8 mouse cellular contexts compared by ENCODE assay signal in genomic region chr16:73530191-73530590, GRCm38 (mm10).
A peak's percentile ranks its signal among the peaks of the same experiment; 100 is the strongest.
DNase-seq lines count a peak whose midpoint lies in the region; ATAC-seq and TF ChIP-seq lines count a peak whose summit lies in the region.

No protein-coding gene starts in this region.

- 0 out of 2 replicates have a peak overlapping the region, but pooled peaks have one; percentile 4 for H3K4me2 ChIP-seq in lung, embryonic 16.5 days (ENCODE audit: low read depth, low read length)
- H3K4me2 ChIP-seq in hindbrain, embryonic 12.5 days (replicated peaks), result peak overlapping the region; percentile 40
- 0 out of 2 replicates have a peak overlapping the region, but pooled peaks have one; percentile 12 for H3K4me2 ChIP-seq in limb, embryonic 15.5 days

- no peak for TF ChIP-seq POLR2A in testis, adult 2 months (IDR thresholded peaks at IDR 0.05; ENCODE audit: control insufficient read depth, low read depth, low read length)

- no peak overlapping the region for H3K9ac ChIP-seq in lung, embryonic 16.5 days (ENCODE audit: low read length)
- no peak overlapping the region for H3K9ac ChIP-seq in hindbrain, embryonic 12.5 days
- no peak overlapping the region for H3K9ac ChIP-seq in limb, embryonic 15.5 days

- H3K27me3 ChIP-seq in lung, embryonic 16.5 days (ENCODE audit: control insufficient read depth, insufficient read depth, low read depth, low read length), result no peaks in the 10 kb centered on the region
- H3K27me3 ChIP-seq in hindbrain, embryonic 12.5 days, result no peaks in the 10 kb centered on the region; the same call in 1 of the 2 replicates
- H3K27me3 ChIP-seq in limb, embryonic 15.5 days, result no peaks in the 10 kb centered on the region
- no peaks in the 10 kb centered on the region for H3K27me3 ChIP-seq in testis, adult 2 months (ENCODE audit: control insufficient read depth, insufficient read depth, low read length)

- no peaks in the 10 kb centered on the region for H3K9me3 ChIP-seq in lung, embryonic 16.5 days (ENCODE audit: control insufficient read depth, low read length)
- no peaks in the 10 kb centered on the region for H3K9me3 ChIP-seq in hindbrain, embryonic 12.5 days (replicated peaks)
- no peaks in the 10 kb centered on the region for H3K9me3 ChIP-seq in limb, embryonic 15.5 days

- H3K4me1 ChIP-seq in lung, embryonic 16.5 days (replicated peaks; ENCODE audit: control insufficient read depth, insufficient read depth, low read length), result no peaks in the 10 kb centered on the region
- peaks cover 2% of the 10 kb centered on the region; the same call in 1 of the 2 replicates for H3K4me1 ChIP-seq in hindbrain, embryonic 12.5 days
- no peaks in the 10 kb centered on the region for H3K4me1 ChIP-seq in limb, embryonic 15.5 days
- peaks cover 3% of the 10 kb centered on the region for H3K4me1 ChIP-seq in testis, adult 2 months (ENCODE audit: control insufficient read depth, insufficient read depth, low read length)

- WGBS in lung, embryonic 16.5 days, result 35% methylated on average over 10 of the region's 10 CpGs
- WGBS in hindbrain, embryonic 12.5 days, result 30% methylated on average over 10 of the region's 10 CpGs
- 31% methylated on average over 10 of the region's 10 CpGs for WGBS in limb, embryonic 15.5 days

- no peak overlapping the region for H3K27ac ChIP-seq in lung, embryonic 16.5 days (ENCODE audit: low read length)
- no peak overlapping the region for H3K27ac ChIP-seq in hindbrain, embryonic 12.5 days
- no peak overlapping the region for H3K27ac ChIP-seq in limb, embryonic 15.5 days
- H3K27ac ChIP-seq in testis, adult 2 months (ENCODE audit: control insufficient read depth, insufficient read depth, low read depth, low read length), result peak overlapping the region; percentile 49; the same call in 1 of the 2 replicates

- no peak for DNase-seq in lung, adult 18-20 months
- no peak for DNase-seq in frontal cortex, adult 2 months (ENCODE audit: extremely low spot score in 1 of 2, low spot score in 1 of 2)
- no peak for DNase-seq in thymus, postnatal 25 days
- DNase-seq in thymus, postnatal 10 days (ENCODE audit: low spot score in 2 of 2), result no peak

- ATAC-seq in lung, embryonic 16.5 days (ENCODE audit: low read depth), result no peak
- peak; percentile 71 for ATAC-seq in hindbrain, embryonic 12.5 days (ENCODE audit: low FRiP score)
- no peak for ATAC-seq in limb, embryonic 15.5 days (ENCODE audit: insufficient number of reproducible peaks, low FRiP score, low TSS enrichment, low read depth)

- H3K36me3 ChIP-seq in lung, embryonic 16.5 days (ENCODE audit: control insufficient read depth, insufficient read depth, low read length), result no peaks in the 10 kb centered on the region
- H3K36me3 ChIP-seq in hindbrain, embryonic 12.5 days, result no peaks in the 10 kb centered on the region
- no peaks in the 10 kb centered on the region for H3K36me3 ChIP-seq in limb, embryonic 15.5 days
- no peaks in the 10 kb centered on the region for H3K36me3 ChIP-seq in testis, adult 2 months (ENCODE audit: control insufficient read depth, insufficient read depth, low read length)

- no peak for TF ChIP-seq CTCF in testis, adult 2 months (IDR thresholded peaks at IDR 0.05; ENCODE audit: control insufficient read depth, insufficient read depth, insufficient replicate concordance, low read depth, low read length)

- peak overlapping the region; percentile 14; the same call in 1 of the 2 replicates for H3K4me3 ChIP-seq in lung, embryonic 16.5 days (ENCODE audit: low read length)
- H3K4me3 ChIP-seq in hindbrain, embryonic 12.5 days, result no peak overlapping the region
- H3K4me3 ChIP-seq in limb, embryonic 15.5 days, result no peak overlapping the region
- H3K4me3 ChIP-seq in testis, adult 2 months (ENCODE audit: control insufficient read depth, low read depth, low read length), result no peak overlapping the region
